Mouse (Mus musculus) heart, adult 2 months (tissue): ENCODE measurements around the gene Susd6.

ENCODE experiments used
- CTCF ChIP-seq: fragments of 200-600 bp; IDR thresholded peaks from 2 replicates; pipeline ENCODE4 v1.8.1; 2022; ENCODE audit warnings: antibody characterized with exemption, mild to moderate bottlenecking, moderate library complexity
- EP300 ChIP-seq: fragments of 200-500 bp; IDR thresholded peaks from 2 replicates; pipeline ENCODE4 v1.6.1; 2011; ENCODE audit warnings: low read depth, low read length, control low read depth; ENCODE audit not compliant: insufficient read depth
- POLR2A ChIP-seq: fragments of 200-500 bp; IDR thresholded peaks from 2 replicates; pipeline ENCODE4 v1.6.1; 2011; ENCODE audit warnings: mild to moderate bottlenecking, low read depth, low read length, control low read depth; ENCODE audit not compliant: insufficient read depth

DNA sequence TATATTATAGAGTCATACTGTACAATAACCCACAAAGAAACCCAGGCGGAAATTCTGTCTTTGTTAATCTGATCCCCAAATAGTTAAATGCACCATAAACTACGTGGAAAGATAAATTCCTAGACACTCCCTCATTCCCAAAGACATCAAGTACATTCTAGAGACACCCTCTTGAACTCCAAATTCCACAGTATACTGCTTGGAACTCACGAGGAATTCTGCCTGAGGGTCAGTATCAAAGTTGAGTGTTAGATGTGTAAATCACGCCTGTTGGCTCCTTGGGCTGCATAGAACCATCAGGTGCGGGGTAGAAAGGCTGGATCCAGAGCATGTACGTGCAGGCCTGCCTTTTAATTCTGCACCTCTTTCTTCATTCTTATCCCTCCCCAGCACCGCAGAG lies 15.5 kb upstream of the Susd6 start:
- TF ChIP-seq CTCF (no peak), POLR2A (no peak), EP300 (no peak)
